Mouse (Mus musculus): ENCODE measurements around the gene Btbd19. TPM values are rescaled to one million over a fixed set of nuclear protein-coding genes. Genes with fewer than 3 reads are reported as not detected.

Btbd19 gene
- total RNA-seq, 2 experiments from 2014 or later, result 11.8 to 12.4 TPM

DNA sequence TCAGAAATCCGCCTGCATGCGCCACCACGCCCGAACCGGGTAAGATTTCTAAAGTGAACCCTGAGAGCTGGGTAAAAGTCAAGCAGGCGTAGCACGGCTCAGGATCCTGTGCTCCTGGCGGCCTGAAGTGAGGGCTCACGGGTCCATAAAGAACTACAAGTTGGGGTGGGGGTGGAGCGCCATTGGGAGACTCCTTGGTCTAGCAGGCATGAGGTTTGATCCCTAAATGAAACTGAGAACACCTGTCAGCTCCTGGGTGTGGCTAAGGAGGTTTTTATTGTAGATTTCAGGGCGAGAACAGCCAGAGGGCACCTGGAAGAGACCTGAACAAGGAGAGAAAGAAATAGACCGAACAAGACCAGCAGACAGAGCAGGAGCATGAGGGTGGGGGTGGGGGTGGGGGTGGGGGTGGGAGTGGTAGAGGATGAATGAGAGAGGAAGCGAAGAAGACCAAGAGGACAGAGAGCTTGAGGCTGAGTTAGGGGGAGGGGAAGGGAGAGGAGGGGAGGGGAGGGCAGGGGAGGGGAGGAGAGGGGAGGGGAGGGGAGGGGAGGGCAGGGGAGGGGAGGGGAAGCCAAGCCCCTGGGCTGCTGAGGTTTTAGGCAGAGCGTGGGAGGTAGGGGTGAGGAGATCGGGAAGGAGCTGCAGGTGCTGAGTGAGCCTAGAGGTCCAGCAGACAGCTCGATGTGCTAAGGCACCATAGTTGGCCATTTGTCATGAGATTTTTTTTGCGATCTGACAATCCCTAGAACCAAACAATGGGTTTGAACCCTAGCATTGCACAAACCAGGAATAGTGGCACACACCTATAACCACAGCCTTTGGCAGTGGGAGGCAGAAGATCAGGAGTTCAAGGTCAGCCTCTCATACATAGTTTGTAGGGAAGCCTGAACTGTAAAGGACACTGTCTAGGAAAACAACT is 13.0 kb upstream of the Btbd19 start:
- no peak for DNase-seq (ENCODE audit: low spot score in 2 of 2)
- intact Hi-C loops (cut with DNase I), result no loop called here

- intact Hi-C loops (cut with DNase I), result no loop called here
- DNase-seq (ENCODE audit: low spot score in 2 of 2), result no peak
Observed at GRCm38 (mm10) chr4:117136034-117136433, 10.5 kb upstream of the Btbd19 start.

GRCm38 (mm10) chr4:117134601-117134995 is 9.1 kb upstream of the Btbd19 start:
- intact Hi-C loops (cut with DNase I), result no loop called here

GRCm38 (mm10) chr4:117133817-117134600 is 8.5 kb upstream of the Btbd19 start, which contains the start of gene Plk3:
TSS of gene Plk3 (minus strand) at chr4:117133963.
- intact Hi-C loops (cut with DNase I), result no loop called here
- DNase-seq (ENCODE audit: low spot score in 2 of 2), result peak; percentile 97 to 98

More at GRCm38 (mm10) chr4:117134601-117134995, 9.1 kb upstream of the Btbd19 start:
- no peak for DNase-seq (ENCODE audit: low spot score in 2 of 2)

DNA sequence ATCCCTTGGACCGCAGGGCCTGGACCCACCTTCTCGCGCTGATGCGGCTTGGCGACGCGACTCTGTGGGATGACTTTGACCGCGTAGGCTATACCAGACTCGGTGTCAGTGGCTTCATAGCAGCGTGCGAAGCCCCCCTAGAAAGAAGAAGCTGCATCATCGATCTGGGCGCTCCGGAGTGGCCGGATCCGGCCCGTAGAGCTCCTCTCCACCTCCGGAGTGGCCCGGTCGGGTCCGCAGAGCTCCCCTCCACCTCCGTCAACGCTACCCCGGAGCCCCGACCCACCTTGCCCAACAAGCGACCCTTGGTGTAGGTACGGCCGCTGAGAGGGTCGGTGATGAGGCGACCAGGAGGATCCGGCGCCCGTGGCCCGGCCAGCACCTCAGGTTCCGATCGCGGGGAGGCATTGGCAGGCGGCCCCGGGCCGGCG is 7.9 kb upstream of the Btbd19 start:
- no peak for DNase-seq (ENCODE audit: low spot score in 2 of 2)
- intact Hi-C loops (cut with DNase I), result no loop called here

GRCm38 (mm10) chr4:117132794-117133143 is 7.2 kb upstream of the Btbd19 start:
- no peak for DNase-seq (ENCODE audit: low spot score in 2 of 2)
- intact Hi-C loops (cut with DNase I), result no loop called here

DNA sequence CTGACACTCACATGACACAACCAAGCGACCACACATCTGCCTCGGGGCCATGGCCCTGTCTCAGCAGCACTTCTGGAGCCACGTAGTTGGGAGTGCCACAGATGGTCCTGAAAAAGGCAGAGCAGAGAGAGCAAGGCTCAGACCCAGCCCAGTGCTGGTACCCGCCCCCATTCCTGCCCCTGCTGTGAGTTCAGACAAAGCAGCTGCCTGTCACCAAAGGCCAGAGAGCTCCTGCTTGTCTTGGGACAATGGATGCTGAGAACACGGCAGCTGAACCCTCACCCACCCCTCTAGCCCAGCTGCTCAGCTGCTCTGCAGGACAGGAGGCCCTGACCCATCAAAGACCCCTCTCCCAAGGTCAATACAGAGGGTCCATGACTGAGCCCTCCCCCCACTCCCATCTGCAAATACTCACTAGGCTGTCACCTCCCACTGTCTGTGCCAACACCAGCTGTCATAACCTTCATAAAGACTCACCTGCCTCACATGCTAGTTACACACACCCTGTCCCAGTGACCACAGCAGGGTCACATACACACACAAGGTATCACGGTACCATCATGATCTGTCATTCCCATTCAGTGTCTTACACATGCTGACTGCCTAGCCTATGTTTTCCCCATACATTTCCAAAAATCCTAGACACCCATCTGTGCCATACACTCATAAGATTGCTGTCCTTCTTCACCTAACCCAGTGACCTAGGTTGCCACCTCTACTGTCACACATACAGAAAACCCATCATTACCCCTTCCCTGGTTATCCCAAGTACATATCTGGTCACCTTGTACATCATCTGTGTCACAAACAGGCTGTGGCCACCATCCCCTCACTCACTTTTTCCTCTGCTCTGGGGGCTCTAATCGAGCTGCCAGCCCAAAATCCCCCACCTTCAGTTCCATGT is 6.6 kb upstream of the Btbd19 start:
- intact Hi-C loops (cut with DNase I), result no loop called here
- DNase-seq (ENCODE audit: low spot score in 2 of 2), result no peak

GRCm38 (mm10) chr4:117131198-117131597 is 5.7 kb upstream of the Btbd19 start:
- intact Hi-C loops (cut with DNase I), result no loop called here
- DNase-seq (ENCODE audit: low spot score in 2 of 2), result no peak

DNA sequence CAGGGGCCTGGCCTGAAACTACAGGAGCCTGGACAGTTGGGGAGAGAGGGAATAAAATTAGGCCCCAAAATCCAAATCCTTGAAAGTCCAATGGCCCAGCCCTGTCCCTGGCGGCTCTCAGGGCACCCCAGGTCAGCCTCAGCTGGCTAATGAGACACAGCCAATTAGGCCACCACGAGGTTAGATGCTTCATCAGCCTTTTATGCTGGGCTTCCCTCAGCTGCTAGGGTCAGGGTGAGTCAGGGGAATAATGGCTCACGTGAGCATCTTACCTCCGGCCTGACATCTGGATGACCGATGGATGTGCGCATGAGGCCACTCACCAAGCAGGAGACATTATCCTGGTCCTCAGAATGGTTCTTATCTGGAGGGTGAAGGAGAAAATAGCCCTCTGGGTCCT is 5.3 kb upstream of the Btbd19 start:
- intact Hi-C loops (cut with DNase I), result no loop called here
- DNase-seq (ENCODE audit: low spot score in 2 of 2), result no peak

DNA sequence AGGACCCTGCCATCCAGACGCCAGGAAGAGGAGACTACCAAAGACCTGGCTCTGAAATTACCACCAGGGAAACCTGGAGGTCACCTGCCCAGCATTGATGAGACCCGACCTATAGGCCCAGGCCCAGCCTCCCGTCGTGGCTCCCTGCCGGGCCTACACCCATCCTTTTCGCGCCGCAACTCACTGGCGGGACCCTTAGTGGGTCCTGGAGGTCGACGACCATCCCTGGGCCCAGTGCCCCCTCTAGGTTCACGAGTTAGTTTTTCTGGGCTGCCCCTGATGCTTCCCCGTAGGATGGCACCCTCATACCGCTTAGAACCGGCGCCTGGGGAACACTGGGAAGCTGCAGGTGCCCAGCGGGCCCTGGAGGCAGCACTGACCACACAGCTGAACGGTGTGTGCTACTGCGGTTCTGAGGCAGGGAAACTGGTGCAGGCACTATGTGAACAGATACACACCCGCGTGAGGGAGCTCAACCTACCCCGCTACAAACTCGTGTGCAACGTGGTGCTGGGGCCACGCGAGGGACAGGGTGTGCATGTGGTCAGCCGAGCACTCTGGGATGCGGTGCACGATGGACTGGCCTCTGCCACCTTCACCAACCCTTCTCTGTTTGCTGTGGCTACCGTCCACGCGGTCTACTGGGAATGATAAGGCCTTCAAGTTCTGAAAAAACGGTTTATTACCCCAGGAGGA is 2.6 kb upstream of the Btbd19 start:
- DNase-seq (ENCODE audit: low spot score in 2 of 2), result no peak
- intact Hi-C loops (cut with DNase I), result no loop called here

- DNase-seq (ENCODE audit: low spot score in 2 of 2), result no peak
- intact Hi-C loops (cut with DNase I), result no loop called here
Observed at GRCm38 (mm10) chr4:117126675-117127290, 1.3 kb upstream of the Btbd19 start, which contains the start of gene Tctex1d4. TSS of gene Tctex1d4 (plus strand) at chr4:117126794.

DNA sequence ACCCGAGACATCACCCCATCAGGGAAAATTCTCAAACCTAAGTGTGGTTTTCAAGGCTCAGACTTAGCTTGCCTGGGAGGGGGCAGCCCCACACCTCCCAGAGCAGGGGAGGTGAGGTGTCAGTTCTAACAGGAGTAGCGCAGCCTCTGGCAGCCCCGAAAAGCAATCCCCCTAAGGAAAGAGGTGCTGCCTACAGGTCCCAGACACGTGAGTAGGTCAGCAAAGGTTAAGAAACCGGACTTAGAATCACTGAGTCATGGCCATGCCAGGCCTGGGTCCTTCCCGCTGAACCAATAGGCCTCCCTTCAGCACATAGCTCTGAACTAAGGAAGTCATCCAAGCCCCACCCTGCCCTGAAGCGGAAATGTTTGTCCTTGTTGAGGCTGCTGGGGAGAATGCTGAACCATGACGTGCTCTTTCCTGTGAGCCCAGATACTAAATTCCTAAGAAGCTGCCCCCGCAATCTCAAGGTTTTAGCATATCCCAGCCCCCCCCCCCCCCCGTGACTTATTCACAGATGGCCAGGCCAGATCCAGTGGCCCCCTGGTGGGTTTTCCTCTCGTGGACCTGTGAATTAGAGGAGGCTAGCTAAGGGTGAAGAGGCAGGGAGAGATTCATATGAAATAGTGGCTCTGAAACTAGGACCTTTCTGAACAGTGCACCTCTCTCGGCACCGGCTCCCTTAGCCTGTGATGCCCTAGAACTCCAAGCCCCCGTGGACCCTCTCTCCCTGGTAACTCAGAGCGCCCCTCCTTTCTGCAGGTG is 567 bp upstream of the Btbd19 start:
- peak; percentile 44 to 69 for DNase-seq (ENCODE audit: low spot score in 2 of 2)
- intact Hi-C loops (cut with DNase I), result no loop called here

- DNase-seq (ENCODE audit: low spot score in 2 of 2), result peak; percentile 40 to 58
- intact Hi-C loops (cut with DNase I), result no loop called here
Observed at GRCm38 (mm10) chr4:117124518-117125347, 792 bp downstream of the Btbd19 start.

DNA sequence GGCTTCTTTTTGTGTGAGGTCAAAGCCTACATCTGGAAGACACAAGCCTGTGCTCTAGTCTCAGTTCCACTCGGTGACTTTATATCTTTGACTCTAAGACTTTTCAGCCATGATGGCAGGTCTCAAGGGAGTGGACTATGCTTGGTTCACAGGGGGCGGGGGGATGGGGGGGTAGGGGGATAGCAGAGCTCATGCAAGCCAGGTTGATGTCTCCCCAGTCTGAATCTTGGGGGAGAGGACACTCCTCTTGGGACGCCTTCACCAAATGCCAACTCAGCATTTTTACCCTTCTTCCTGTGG is 1.4 kb downstream of the Btbd19 start:
- intact Hi-C loops (cut with DNase I), result no loop called here

DNA sequence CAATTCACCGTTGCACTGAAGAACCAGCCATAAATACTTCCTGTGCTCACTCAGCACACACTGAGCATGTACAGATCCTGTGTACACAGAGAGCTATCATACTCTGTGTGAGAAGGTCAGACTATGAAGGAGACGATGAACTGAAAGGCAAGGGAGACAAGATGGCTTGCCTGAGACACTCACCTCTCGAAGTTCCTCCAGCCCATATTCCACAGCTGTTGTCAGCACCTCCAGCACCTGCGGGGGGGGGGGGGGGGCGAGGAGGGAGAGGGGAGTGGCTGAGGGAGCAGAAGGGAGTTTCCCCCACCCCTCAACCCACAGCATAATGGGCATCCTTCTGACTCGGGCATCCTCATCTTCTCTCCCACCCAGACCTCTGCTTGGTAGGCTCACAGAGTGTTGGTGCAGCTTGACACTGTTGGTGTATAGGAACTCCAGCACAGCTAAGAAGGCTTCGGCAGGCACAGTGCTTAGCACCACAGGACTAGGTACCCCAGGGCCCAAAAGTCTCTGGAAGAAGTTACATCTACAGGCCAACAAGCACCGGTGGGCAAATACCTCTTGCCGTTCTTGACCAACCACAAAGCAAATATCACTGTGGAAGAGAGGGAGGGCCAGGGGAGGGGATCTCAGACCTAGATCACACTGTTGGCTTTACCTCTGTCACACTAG is 1.8 kb downstream of the Btbd19 start:
- intact Hi-C loops (cut with DNase I), result no loop called here
- DNase-seq (ENCODE audit: low spot score in 2 of 2), result no peak

More for the DNA sequence above, 1.4 kb downstream of the Btbd19 start:
- no peak for DNase-seq (ENCODE audit: low spot score in 2 of 2)

DNA sequence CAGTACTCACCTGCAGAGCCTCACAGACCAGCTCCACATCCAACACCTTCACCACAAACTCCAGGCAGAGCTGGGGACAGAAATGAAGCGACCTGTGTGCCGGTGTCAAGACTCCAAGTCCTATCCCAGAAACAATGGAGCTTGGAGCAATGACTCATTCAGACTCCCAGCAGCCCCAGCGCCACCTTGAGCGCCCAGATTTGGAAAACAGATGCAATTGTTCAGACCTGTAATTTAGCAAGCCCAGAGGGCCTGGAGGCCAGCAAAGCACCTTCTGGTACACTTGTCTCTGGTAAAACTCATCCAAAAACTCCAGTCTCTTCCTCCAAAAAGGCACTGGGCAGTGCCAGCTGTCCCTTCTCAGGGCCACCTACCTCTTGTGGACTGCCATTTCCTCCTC is 3.3 kb downstream of the Btbd19 start:
- DNase-seq (ENCODE audit: low spot score in 2 of 2), result no peak
- intact Hi-C loops (cut with DNase I), result no loop called here

Data from left cerebral cortex, postnatal 14 days (tissue).